Mouse (Mus musculus) embryonic facial prominence, embryonic 13.5 days (tissue): ENCODE data around the gene Eepd1. TPM values are rescaled to one million over a fixed set of nuclear protein-coding genes. Genes with fewer than 3 reads are reported as not detected.

Experiments used
- ATAC-seq: fragments of 200-750 bp; cut with Nextera tagmentation; 2 replicates; pipeline ENCODE4 v1.8.0; 2017; ENCODE audit warnings: low read depth; ENCODE audit not compliant: insufficient number of reproducible peaks, insufficient read depth, low FRiP score, low TSS enrichment
- H3K27ac ChIP-seq: fragments of 300-500 bp; sonication (generic); 2 replicates; pipeline ENCODE4 v1.5.1; 2015; ENCODE audit warnings: moderate library complexity, mild to moderate bottlenecking, inconsistent platforms
- H3K27me3 ChIP-seq: fragments of 300-500 bp; sonication (generic); 2 replicates; pipeline ENCODE4 v1.6.1; 2015; ENCODE audit warnings: mild to moderate bottlenecking, inconsistent platforms
- H3K36me3 ChIP-seq: fragments of 300-500 bp; sonication (generic); 2 replicates; pipeline ENCODE4 v1.6.1; 2015; ENCODE audit warnings: mild to moderate bottlenecking, inconsistent platforms
- H3K4me1 ChIP-seq: fragments of 300-500 bp; sonication (generic); 2 replicates; pipeline ENCODE4 v1.6.1; 2015; ENCODE audit warnings: inconsistent platforms
- H3K4me2 ChIP-seq: fragments of 300-500 bp; sonication (generic); 2 replicates; pipeline ENCODE4 v1.6.1; 2015; ENCODE audit warnings: moderate library complexity, mild to moderate bottlenecking, inconsistent platforms
- H3K4me3 ChIP-seq: fragments of 300-500 bp; sonication (generic); 2 replicates; pipeline ENCODE4 v1.5.1; 2015; ENCODE audit warnings: mild to moderate bottlenecking, inconsistent platforms
- H3K9ac ChIP-seq: fragments of 300-500 bp; sonication (generic); 2 replicates; pipeline ENCODE4 v1.6.1; 2015; ENCODE audit warnings: mild to moderate bottlenecking, inconsistent platforms
- H3K9me3 ChIP-seq: fragments of 300-500 bp; sonication (generic); 2 replicates; pipeline ENCODE4 v1.6.1; 2016; ENCODE audit warnings: inconsistent platforms
- WGBS: fragments of 180-500 bp; shearing (Covaris S2); methylation state at CpG from one replicate; pipeline ENCODE4 v1.1.7; 2015; ENCODE audit warnings: mixed read lengths; 5-methylcytosine and 5-hydroxymethylcytosine counted together
- polyA plus RNA-seq: library from polyadenylated mRNA; unstranded; fragments of >200 nt; fragmentation: Nextera tagmentation; extraction: Ambion mirVana; gene quantifications from 2 replicates; pipeline ENCODE4 v1.2.1, GENCODE M21; 2015

Gene Eepd1
- polyA plus RNA-seq, 1 experiment from 2014 or later: 17.8 TPM

GRCm38 (mm10) chr9:25490278-25491145 is 9.2 kb downstream of the Eepd1 start:
- H3K36me3 ChIP-seq: 0 out of 2 replicates have a peak, but pooled peaks cover 4% of the 10 kb centered on the region
- no peak overlapping the region for H3K27ac ChIP-seq
- H3K27me3 ChIP-seq: no peaks in the 10 kb centered on the region
- H3K9ac ChIP-seq: no peak overlapping the region
- 61% methylated on average over 13 of the region's 13 CpGs for WGBS
- no peaks in the 10 kb centered on the region for H3K9me3 ChIP-seq
- H3K4me1 ChIP-seq: peaks cover 48% of the 10 kb centered on the region
- H3K4me2 ChIP-seq: no peak overlapping the region
- ATAC-seq: no peak
- no peak overlapping the region for H3K4me3 ChIP-seq

DNA sequence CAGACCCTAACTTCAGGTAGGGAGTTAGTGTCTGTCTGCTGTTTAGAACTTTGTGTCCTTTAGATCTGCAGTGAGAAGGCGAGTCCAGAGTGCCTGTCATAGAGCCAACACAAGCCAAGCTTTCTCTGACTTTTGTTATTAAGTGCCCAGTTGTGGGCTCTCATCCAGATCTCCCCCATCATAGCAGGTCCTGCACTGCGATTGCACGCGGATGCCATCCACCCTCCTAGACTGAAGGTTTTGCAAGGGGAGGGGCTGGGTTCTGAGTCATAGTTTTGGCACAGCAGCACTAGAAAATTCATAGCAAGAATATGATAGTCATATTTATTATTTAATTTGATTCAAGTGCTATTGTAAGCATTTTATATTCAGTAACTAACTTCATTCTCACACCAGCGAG is 12.6 kb downstream of the Eepd1 start:
- H3K9me3 ChIP-seq: no peaks in the 10 kb centered on the region
- H3K36me3 ChIP-seq: 0 out of 2 replicates have a peak, but pooled peaks cover under 1% of the 10 kb centered on the region
- 85% methylated on average over 5 of the region's 5 CpGs for WGBS
- no peak overlapping the region for H3K27ac ChIP-seq
- no peak overlapping the region for H3K4me3 ChIP-seq
- no peak overlapping the region for H3K9ac ChIP-seq
- ATAC-seq: no peak
- H3K4me2 ChIP-seq: no peak overlapping the region
- H3K27me3 ChIP-seq: no peaks in the 10 kb centered on the region
- H3K4me1 ChIP-seq: peaks cover 19% of the 10 kb centered on the region

GRCm38 (mm10) chr9:25495601-25496000 is 14.3 kb downstream of the Eepd1 start:
- no peaks in the 10 kb centered on the region for H3K27me3 ChIP-seq
- no peak for ATAC-seq
- H3K4me1 ChIP-seq: peaks cover 5% of the 10 kb centered on the region
- no peaks in the 10 kb centered on the region for H3K36me3 ChIP-seq
- no peak overlapping the region for H3K4me2 ChIP-seq
- no peak overlapping the region for H3K27ac ChIP-seq
- H3K4me3 ChIP-seq: no peak overlapping the region
- WGBS: 83% methylated on average over 10 of the region's 10 CpGs
- no peak overlapping the region for H3K9ac ChIP-seq
- no peaks in the 10 kb centered on the region for H3K9me3 ChIP-seq

DNA sequence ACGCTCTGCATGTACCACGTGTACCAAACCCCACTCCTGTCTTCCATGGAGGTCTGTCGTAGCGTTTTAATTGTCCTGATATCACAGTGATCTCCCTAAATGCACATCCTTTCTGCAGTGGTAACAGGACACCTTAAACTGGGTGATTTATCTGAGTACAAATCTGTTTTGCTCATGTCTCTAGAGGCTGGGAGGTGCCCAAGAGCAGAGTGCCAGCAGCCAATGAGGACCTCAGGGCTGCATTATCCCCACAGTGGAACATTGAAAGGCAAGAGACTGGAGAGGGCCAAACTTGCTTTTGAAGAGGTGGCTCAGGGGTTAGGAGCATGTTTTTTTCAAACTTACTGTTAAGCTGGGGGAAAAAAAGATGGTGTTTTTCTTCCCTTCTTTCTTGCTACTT is 14.8 kb downstream of the Eepd1 start:
- peaks cover 5% of the 10 kb centered on the region for H3K4me1 ChIP-seq
- WGBS: 69% methylated on average over 4 of the region's 4 CpGs
- H3K4me2 ChIP-seq: no peak overlapping the region
- H3K9me3 ChIP-seq: no peaks in the 10 kb centered on the region
- no peak for ATAC-seq
- no peak overlapping the region for H3K27ac ChIP-seq
- H3K27me3 ChIP-seq: no peaks in the 10 kb centered on the region
- no peak overlapping the region for H3K9ac ChIP-seq
- H3K4me3 ChIP-seq: no peak overlapping the region
- H3K36me3 ChIP-seq: no peaks in the 10 kb centered on the region

DNA sequence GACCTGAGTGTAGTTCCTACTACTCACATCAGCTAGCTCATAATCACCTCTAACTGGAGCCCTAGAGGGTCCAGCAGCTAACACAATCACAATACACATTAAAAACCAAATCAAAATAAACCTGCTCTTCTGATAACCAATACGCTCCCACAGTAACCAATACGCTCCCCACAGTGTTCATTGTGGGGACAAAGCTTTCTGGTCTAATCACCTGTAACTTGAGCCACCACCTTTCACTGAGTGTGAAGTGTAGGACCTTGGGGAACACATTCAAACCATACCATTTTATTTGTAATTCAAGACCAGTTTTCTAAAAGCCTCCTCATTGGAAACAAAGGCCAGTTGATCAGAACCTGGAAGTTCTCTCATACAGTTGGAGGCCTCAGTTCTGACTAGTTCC is 15.4 kb downstream of the Eepd1 start:
- Histone ChIP-seq H3K9ac (no peak overlapping the region), H3K36me3 (no peaks in the 10 kb centered on the region), H3K4me3 (no peak overlapping the region), H3K4me1 (peaks cover 5% of the 10 kb centered on the region), H3K9me3 (no peaks in the 10 kb centered on the region), H3K27me3 (no peaks in the 10 kb centered on the region), H3K4me2 (no peak overlapping the region), H3K27ac (no peak overlapping the region)
- no peak for ATAC-seq
- WGBS: 76% methylated on average over 2 of the region's 2 CpGs

DNA sequence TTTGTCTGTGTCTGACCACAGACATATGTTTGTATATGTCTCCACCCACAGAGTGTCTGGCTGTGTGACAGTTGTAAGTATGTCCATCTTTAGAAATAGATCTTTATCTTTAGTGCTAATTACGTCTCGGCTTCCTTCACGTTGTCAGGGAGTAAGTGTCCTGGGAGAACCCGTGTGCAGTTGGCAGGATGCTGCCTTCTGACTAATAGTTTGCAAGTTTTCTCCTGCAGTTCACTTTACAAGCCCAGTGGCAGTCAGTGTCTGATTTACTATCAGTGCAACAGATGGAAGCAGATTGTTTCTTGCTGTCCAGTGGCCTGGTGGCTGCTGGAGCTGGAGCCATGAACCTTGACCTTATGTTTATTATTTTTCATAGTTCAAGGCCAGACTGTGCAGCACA is 17.4 kb downstream of the Eepd1 start:
- no peaks in the 10 kb centered on the region for H3K9me3 ChIP-seq
- ATAC-seq: no peak
- H3K4me3 ChIP-seq: no peak overlapping the region
- no peaks in the 10 kb centered on the region for H3K27me3 ChIP-seq
- WGBS: 29% methylated on average over 4 of the region's 4 CpGs
- no peak overlapping the region for H3K9ac ChIP-seq
- H3K4me1 ChIP-seq: peaks cover 5% of the 10 kb centered on the region
- H3K27ac ChIP-seq: no peak overlapping the region
- no peak overlapping the region for H3K4me2 ChIP-seq
- H3K36me3 ChIP-seq: no peaks in the 10 kb centered on the region

DNA sequence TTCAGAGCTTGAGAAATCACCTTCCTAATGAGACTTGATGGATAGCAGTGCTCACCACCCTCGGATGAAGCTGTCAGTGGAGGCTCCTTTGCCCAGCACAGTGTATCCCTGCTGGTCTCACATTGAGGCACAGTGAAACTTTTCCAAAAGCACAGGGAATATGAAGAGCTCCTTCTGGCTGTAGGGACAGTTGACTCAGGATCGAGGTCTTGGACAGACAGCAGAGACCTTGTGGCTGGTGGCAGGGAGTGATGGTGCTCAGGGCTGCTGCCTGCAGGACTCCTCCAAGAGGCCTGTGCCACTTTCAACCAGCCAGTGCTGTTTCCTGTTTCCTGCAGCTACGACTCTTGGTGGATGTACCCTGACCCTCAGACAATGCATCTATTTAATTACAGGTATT is 18.0 kb downstream of the Eepd1 start:
- no peak overlapping the region for H3K4me2 ChIP-seq
- H3K27ac ChIP-seq: no peak overlapping the region
- 43% methylated on average over 3 of the region's 3 CpGs for WGBS
- no peak overlapping the region for H3K9ac ChIP-seq
- no peaks in the 10 kb centered on the region for H3K27me3 ChIP-seq
- no peak for ATAC-seq
- no peaks in the 10 kb centered on the region for H3K9me3 ChIP-seq
- H3K36me3 ChIP-seq: no peaks in the 10 kb centered on the region
- peaks cover 8% of the 10 kb centered on the region for H3K4me1 ChIP-seq
- no peak overlapping the region for H3K4me3 ChIP-seq

DNA sequence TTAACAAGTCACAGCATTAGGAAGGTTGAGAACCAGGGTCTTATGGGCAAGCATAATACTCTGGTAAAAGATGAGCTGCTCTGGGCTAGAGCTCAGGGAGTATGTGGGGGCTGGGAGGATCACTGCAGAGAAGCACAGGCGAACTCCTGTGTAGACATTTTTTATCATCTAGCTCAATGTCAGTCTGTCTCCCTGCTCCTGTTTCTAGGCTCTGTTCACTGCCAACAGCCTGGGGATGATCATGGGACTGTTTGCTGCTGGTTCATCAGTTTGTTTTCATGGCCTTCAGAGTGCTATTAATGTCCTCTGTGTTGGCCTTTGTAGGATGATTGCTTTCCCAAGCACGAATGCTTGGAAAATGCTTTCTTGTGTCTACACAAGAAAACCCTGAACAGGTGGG is 18.7 kb downstream of the Eepd1 start:
- H3K27ac ChIP-seq: no peak overlapping the region
- no peaks in the 10 kb centered on the region for H3K9me3 ChIP-seq
- H3K4me2 ChIP-seq: no peak overlapping the region
- H3K9ac ChIP-seq: no peak overlapping the region
- WGBS: 84% methylated on average over 2 of the region's 2 CpGs
- H3K4me1 ChIP-seq: peaks cover 15% of the 10 kb centered on the region
- H3K36me3 ChIP-seq: no peaks in the 10 kb centered on the region
- no peaks in the 10 kb centered on the region for H3K27me3 ChIP-seq
- no peak overlapping the region for H3K4me3 ChIP-seq
- no peak for ATAC-seq

GRCm38 (mm10) chr9:25508825-25509224 is 27.5 kb downstream of the Eepd1 start:
- Histone ChIP-seq H3K4me2 (no peak overlapping the region), H3K4me1 (peaks cover 27% of the 10 kb centered on the region), H3K27ac (no peak overlapping the region), H3K27me3 (no peaks in the 10 kb centered on the region), H3K9me3 (no peaks in the 10 kb centered on the region), H3K4me3 (no peak overlapping the region), H3K36me3 (no peaks in the 10 kb centered on the region), H3K9ac (no peak overlapping the region)
- WGBS: 91% methylated on average over 3 of the region's 3 CpGs
- no peak for ATAC-seq

GRCm38 (mm10) chr9:25510572-25510971 is 29.2 kb downstream of the Eepd1 start:
- Histone ChIP-seq H3K27me3 (no peaks in the 10 kb centered on the region), H3K36me3 (no peaks in the 10 kb centered on the region), H3K4me1 (peaks cover 11% of the 10 kb centered on the region), H3K4me2 (no peak overlapping the region), H3K9me3 (no peaks in the 10 kb centered on the region), H3K9ac (no peak overlapping the region), H3K4me3 (no peak overlapping the region), H3K27ac (no peak overlapping the region)
- no peak for ATAC-seq
- WGBS: 71% methylated on average over 11 of the region's 11 CpGs

GRCm38 (mm10) chr9:25513050-25513449 is 31.7 kb downstream of the Eepd1 start:
- no peaks in the 10 kb centered on the region for H3K27me3 ChIP-seq
- H3K9me3 ChIP-seq: no peaks in the 10 kb centered on the region
- ATAC-seq: no peak
- WGBS: 67% methylated on average over 2 of the region's 2 CpGs
- peaks cover 14% of the 10 kb centered on the region for H3K4me1 ChIP-seq
- no peak overlapping the region for H3K4me3 ChIP-seq
- no peak overlapping the region for H3K9ac ChIP-seq
- H3K4me2 ChIP-seq: no peak overlapping the region
- no peak overlapping the region for H3K27ac ChIP-seq
- H3K36me3 ChIP-seq: no peaks in the 10 kb centered on the region

DNA sequence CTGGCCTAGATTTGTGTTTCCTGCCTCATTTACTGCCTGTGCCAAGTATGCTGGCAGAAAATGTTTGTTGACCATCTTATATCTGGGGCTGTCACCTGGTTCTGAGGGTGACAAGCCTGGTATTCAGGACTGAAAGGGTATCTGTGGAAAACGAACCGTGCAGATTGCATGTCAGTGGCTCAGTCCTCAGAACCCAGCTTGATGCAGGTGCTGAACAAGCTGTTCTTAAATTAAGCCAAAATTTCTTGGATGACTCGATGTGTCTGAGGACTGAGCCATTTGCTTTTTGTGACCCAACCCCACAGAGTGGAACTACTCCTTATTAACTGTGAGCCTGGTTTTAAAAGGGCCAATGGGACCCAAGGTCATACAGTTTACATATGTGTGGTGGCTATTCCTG is 32.2 kb downstream of the Eepd1 start:
- Histone ChIP-seq H3K36me3 (no peaks in the 10 kb centered on the region), H3K4me1 (peaks cover 17% of the 10 kb centered on the region), H3K9me3 (no peaks in the 10 kb centered on the region), H3K4me2 (no peak overlapping the region), H3K27me3 (no peaks in the 10 kb centered on the region), H3K4me3 (no peak overlapping the region), H3K27ac (no peak overlapping the region), H3K9ac (no peak overlapping the region)
- ATAC-seq: no peak
- 85% methylated on average over 3 of the region's 3 CpGs for WGBS
